Mouse (Mus musculus): ENCODE measurements around the gene Il1a.

The Il1a gene

GRCm38 (mm10) chr2:129263073-129263472 lies 46.7 kb downstream of the Il1a start:
- DNase-seq: no peak

GRCm38 (mm10) chr2:129261151-129261794 lies 48.5 kb downstream of the Il1a start:
- DNase-seq: no peak

DNA sequence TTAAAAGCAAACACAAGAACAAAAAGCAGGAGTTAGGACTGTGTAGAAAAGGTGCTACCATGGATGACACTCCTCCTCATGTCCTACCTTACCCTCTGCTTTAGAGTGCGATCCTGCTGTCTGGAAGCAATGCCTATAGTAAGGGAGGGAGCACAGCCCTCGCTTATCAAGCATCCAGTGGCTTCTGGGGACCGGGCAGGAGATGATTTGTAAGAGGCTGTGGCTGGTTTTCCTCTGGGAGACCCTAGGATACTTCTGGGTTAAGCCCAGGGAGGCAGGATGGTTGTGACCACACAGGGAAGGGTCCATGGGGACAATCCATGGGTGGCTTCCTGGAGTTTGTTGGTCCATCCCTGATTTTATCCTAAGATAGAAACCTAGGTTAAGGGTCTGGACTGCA lies 49.1 kb downstream of the Il1a start:
- no peak for DNase-seq

DNA sequence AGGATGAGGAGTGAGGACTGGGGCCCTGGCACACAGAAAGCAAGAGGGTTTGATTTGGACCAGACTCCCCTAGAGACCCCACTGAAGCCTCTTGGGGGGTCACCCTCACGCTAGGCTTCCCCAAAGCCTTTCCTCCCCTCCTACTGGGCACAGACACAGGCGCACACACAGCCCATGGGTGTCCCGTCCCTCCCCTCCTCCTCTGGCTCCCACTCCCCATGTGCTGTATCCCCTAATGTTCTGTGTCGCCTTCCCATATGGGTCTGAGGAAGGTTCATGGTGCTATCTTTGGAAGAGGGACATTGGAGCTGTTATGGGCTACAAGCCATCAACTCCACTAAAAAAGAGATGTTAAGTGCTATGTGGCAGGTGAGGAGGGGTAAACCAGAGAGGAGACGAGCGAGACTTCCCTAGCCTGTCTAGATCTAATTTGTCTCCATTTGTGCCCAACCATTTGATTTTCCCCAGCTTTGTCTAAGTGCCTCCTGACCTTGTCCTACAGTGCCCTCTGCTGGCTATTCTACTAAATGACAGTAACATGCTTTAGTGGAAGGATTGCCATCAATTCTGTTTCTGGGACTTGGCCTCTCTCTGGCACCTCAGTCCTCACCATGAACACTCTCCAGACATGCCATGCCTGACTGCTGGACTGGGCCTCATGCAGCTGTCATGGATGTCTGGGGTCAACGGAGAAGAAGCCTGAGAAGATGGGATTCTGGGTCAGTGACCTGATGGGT lies 51.1 kb downstream of the Il1a start:
- DNase-seq: peak; percentile 88 to 90

DNA sequence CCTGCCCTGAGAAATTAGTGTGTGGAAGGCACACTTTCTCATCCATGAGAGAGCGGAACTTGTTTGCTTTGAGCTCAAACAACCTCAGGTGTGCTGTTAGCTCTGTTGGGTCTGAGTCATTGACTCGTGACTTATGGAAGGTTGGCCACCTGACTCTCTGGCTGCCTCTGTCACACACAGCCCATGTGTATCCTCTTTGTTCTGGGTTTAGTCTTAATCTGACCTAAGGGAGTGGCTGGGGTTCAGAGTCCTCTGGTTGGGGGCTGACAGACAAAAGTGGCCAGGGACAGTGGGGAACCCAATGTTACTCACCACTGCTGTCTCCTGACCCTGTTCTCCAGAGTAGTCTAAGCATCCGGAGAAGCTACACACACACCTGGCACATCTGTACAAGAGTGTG lies 51.7 kb downstream of the Il1a start:
- no peak for DNase-seq

GRCm38 (mm10) chr2:129256006-129256405 lies 53.8 kb downstream of the Il1a start:
- no peak for DNase-seq

GRCm38 (mm10) chr2:129254076-129254475 lies 55.7 kb downstream of the Il1a start:
- DNase-seq: no peak

DNA sequence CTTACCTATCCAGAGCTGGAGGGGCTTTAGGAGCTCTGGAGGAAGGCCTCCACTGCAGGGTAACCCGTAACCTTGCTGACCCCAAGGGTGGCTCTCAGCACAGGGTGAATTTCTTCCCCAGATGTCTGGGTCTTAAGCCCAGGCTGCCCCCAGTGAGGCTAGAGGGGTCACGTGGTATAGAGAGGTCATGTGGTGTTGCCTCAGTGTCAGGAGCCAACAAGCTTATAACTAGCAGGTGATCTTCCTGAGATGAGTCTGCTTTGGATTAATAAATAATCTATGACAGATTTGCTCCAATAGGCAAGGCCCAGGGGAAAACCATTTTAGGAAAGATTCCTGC lies 56.2 kb downstream of the Il1a start:
- DNase-seq: no peak

DNA sequence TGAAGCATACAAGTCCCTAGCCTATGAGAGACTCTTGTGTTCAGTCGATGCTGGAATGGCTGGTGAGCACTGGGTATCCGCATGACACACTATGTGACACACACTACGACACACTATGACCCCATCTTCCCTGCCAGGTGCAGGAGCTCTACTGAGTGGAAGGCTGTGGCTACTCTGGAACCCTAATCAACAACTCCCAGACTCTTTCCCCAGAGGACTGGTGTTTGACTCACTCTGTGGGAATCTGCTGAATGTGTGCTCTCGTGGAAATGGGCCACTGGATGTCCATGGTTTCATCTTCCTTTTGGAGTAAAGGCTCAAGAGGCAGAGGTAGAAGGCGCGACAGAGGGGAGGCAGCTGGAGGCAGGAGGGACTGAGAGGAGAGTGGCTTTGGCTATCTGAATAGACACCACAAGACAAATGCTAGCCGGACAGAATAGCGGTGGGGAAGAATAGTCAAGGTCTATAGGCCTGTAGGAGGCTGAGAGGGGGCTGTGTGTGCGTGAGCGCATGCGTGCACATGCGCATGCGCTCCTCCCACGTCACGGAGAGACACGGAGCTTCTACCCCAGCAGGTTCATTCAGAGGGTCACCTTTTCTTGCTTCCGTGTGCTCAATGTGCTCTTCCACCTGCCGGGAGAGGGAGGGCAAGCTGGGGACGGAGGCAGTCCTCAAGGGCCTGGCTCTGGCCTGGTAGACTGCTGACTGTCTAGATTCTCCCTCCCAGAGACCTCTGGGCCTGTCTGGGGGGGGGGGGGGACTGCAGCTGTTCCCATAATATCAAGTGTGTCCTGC lies 56.7 kb downstream of the Il1a start:
- DNase-seq: no peak
